Mouse (Mus musculus): ENCODE measurements around the gene Olfr118. TPM values are rescaled to one million over a fixed set of nuclear protein-coding genes. Genes with fewer than 3 reads are reported as not detected.
"Not testable (repeated sequence)": the region's sequence is repeated elsewhere in the genome, so short reads cannot be mapped to it uniquely, and the experiment has no call there.

Olfr118 gene
- total RNA-seq (2022), result not detected

DNA sequence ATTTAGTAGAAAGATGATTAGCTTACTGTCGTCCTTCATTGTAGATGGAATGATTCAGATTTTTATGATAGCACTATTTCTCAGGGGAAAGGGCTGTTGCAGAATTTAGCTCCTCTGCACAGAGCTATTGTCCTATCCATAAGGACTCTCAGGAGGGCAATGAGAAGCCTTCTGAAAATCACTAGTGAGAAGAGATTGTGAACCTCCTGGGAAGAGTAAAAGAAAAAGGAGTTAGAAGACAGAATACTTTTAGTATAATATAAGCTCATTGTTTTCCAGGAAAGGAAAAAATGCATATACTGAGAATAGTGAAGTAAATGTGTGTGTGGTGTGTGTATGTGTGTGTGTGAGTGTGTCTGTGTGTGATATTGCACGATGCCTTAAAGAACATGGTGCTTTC lies at the start of gene Olfr118:
Gene Olfr118 (plus strand): TSS at position 301 of the 400 bp plus-strand sequence.
- DNase-seq, result no peak

- DNase-seq, result no peak
These were observed 39.8 kb upstream of the Olfr118 start, which contains the start of the genes Olfr115 and Olfr116 for GRCm38 (mm10) chr17:37627009-37627408. TSS of gene Olfr115 (minus strand) at chr17:37627109. TSS of gene Olfr116 (minus strand) at chr17:37627199.

GRCm38 (mm10) chr17:37663682-37664081 lies 3.1 kb upstream of the Olfr118 start, which contains the start of gene Olfr117:
TSS of gene Olfr117 (minus strand) at chr17:37663782.
- DNase-seq, result no peak

DNA sequence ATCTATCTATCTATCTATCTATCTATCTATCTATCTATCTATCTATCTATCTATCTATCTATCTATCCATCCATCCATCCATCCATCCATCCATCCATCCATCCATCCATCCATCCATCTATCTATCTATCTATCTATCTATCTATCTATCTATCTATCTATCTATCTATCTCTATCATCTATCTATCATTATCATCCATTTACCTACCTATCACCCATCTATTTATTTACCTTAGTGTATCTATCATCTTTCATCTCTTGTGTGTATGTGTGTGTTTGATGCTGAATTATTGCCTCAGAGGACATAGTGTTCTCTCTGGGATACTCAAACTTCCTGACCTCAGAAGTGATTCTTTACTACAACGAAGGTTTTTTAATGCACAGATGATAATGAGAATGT lies 29.5 kb downstream of the Olfr118 start, which contains the start of gene Olfr119:
Gene Olfr119 (plus strand): TSS at position 301 of the 400 bp plus-strand sequence.
- DNase-seq, result not testable (repeated sequence)

DNA sequence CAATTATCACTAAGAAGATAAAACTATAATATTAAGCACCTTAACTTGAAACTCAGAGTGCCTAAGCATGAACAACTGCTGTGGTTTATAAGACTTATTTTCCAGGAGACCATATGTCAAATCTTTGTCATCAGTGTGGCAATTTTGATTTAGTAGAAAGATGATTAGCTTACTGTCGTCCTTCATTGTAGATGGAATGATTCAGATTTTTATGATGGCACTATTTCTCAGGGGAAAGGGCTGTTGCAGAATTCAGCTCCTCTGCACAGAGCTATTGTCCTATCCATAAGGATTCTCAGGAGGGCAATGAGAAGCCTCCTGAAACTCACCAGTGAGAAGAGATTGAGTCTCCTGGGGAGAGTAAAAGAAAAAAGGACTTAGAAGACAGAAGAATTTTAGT lies 54.7 kb downstream of the Olfr118 start, which contains the start of gene Olfr120:
Gene Olfr120 (plus strand): TSS at position 301 of the 400 bp plus-strand sequence.
- DNase-seq, result no peak

Other genes with a start within 250 kb of the Olfr118 start
- gene Olfr108, start 221.5 kb upstream of the Olfr118 start, total RNA-seq (2022), result not detected
- gene Olfr109, start 208.1 kb upstream of the Olfr118 start, total RNA-seq (2022), result not detected
- 1 to 10 TPM; 1.6 to 7.5 (median 3.9) TPM for gene H2-M2, start 183.4 kb upstream of the Olfr118 start, total RNA-seq (2022)
- gene Olfr110, start 174.5 kb upstream of the Olfr118 start, total RNA-seq (2022), result under 1 TPM in 1 of 4 experiments, not detected in 3; 0.30 TPM
- gene Olfr111, start 159.0 kb upstream of the Olfr118 start, total RNA-seq (2022), result 1 to 10 TPM in 1 of 4 experiments, under 1 TPM in 3; 0.21 to 1.4 (median 0.56) TPM
- gene Olfr112, start 97.5 kb upstream of the Olfr118 start, total RNA-seq (2022), result not detected
- not detected for gene Olfr113, start 89.3 kb upstream of the Olfr118 start, total RNA-seq (2022)
- gene Olfr114, start 74.2 kb upstream of the Olfr118 start, total RNA-seq (2022), result not detected
- not detected for gene Olfr115, start 39.9 kb upstream of the Olfr118 start, total RNA-seq (2022)
- gene Olfr116, start 39.8 kb upstream of the Olfr118 start, total RNA-seq (2022), result not detected
- not detected for gene Olfr117, start 3.2 kb upstream of the Olfr118 start, total RNA-seq (2022)
- gene Olfr119, start 29.6 kb downstream of the Olfr118 start, total RNA-seq (2022), result not detected
- not detected for gene Olfr120, start 54.8 kb downstream of the Olfr118 start, total RNA-seq (2022)
- gene Olfr121, start 81.9 kb downstream of the Olfr118 start, total RNA-seq (2022), result not detected
- not detected for gene Olfr122, start 101.6 kb downstream of the Olfr118 start, total RNA-seq (2022)
- not detected for gene Olfr123, start 126.5 kb downstream of the Olfr118 start, total RNA-seq (2022)
- gene Olfr124, start 132.9 kb downstream of the Olfr118 start, total RNA-seq (2022), result not detected
- not detected for gene Olfr125, start 166.0 kb downstream of the Olfr118 start, total RNA-seq (2022)
- gene Olfr126, start 180.5 kb downstream of the Olfr118 start, total RNA-seq (2022), result not detected
- not detected for gene Olfr127, start 233.4 kb downstream of the Olfr118 start, total RNA-seq (2022)